Mouse (Mus musculus) lung, adult 2 months (tissue): ENCODE results near the gene Slc6a1.

Experiments
- CTCF ChIP-seq: fragments of 200-500 bp; IDR thresholded peaks from 2 replicates; pipeline ENCODE4 v1.5.1; 2011; ENCODE audit warnings: mild to moderate bottlenecking, low read length, control low read depth; ENCODE audit not compliant: insufficient read depth
- POLR2A ChIP-seq: fragments of 200-500 bp; IDR thresholded peaks from 2 replicates; pipeline ENCODE4 v1.6.1; 2011; ENCODE audit warnings: low read depth, mild to moderate bottlenecking, control low read depth, low read length, borderline replicate concordance; ENCODE audit errors: extremely low read depth

- TF ChIP-seq CTCF (no peak), POLR2A (no peak)
Observed at GRCm38 (mm10) chr6:114336128-114336943, 53.9 kb downstream of the Slc6a1 start.
